Mouse (Mus musculus): Measurements from ENCODE around the gene Ndufv1. TPM values are rescaled to one million over a fixed set of nuclear protein-coding genes. Genes with fewer than 3 reads are reported as not detected.
A peak's percentile ranks its signal among the peaks of the same experiment; 100 is the strongest.

Ndufv1 gene
- polyA plus RNA-seq, 1 experiment from 2014 or later: 255 TPM

DNA sequence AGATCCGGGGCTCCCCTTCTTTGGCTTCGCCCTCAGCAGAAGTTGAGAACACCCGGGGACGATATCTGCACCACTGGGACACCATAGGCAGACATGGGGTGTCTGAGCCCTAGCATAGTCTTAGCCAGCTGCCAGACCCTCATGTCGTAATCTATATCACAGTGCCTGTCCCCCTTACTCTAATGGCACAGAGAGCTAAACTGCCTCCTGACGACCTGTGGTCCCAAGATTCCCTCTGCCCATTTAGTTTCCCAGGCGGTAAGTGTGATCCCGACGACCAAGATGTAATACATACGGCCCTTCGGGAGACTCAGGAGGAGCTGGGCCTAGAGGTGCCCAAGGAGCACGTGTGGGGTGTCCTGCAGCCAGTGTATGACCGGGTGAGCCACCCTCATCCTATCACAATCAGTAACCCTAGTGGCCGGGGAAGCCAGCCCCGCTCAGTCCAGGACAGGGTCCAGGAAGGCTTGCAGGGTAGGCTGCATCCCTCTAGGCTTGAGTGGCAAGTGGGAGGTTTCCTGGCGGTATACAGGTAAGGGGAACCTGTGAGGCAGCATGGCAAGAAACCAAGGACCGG is 11.6 kb downstream of the Ndufv1 start:
- H3K4me3 ChIP-seq (ENCODE audit: low read depth, low read length): peak overlapping the region; percentile 59
- H3K4me2 ChIP-seq (replicated peaks; ENCODE audit: low read depth): peak overlapping the region; percentile 72
- peak overlapping the region; percentile 91 for H3K27ac ChIP-seq (ENCODE audit: low read depth, low read length)
- H3K36me3 ChIP-seq (ENCODE audit: control insufficient read depth, insufficient read depth): peaks cover 9% of the 10 kb centered on the region
- H3K27me3 ChIP-seq (replicated peaks; ENCODE audit: control insufficient read depth, insufficient read depth, low read length): no peaks in the 10 kb centered on the region
- no peak for ATAC-seq
- 16% methylated on average over 17 of the region's 17 CpGs for WGBS
- H3K9ac ChIP-seq (ENCODE audit: low read depth, low read length): peak overlapping the region; percentile 60
- H3K9me3 ChIP-seq (ENCODE audit: control insufficient read depth): no peaks in the 10 kb centered on the region
- peaks cover 7% of the 10 kb centered on the region; the same call in 1 of the 2 replicates for H3K4me1 ChIP-seq (replicated peaks; ENCODE audit: control insufficient read depth, insufficient read depth, low read length)
- TF ChIP-seq CTCF (IDR thresholded peaks at IDR 0.05; ENCODE audit: low read depth): no peak

- under 1% methylated on average over 64 of the region's 64 CpGs for WGBS
- Histone ChIP-seq H3K9me3 (ENCODE audit: control insufficient read depth) (no peaks in the 10 kb centered on the region), H3K4me3 (ENCODE audit: low read depth, low read length) (peak within 1 kb of the TSS; percentile 59), H3K27me3 (replicated peaks; ENCODE audit: control insufficient read depth, insufficient read depth, low read length) (no peaks in the 10 kb centered on the region), H3K4me2 (replicated peaks; ENCODE audit: low read depth) (peak within 1 kb of the TSS; percentile 72), H3K27ac (ENCODE audit: low read depth, low read length) (peak within 1 kb of the TSS; percentile 91), H3K36me3 (ENCODE audit: control insufficient read depth, insufficient read depth) (peaks cover 3% of the 10 kb centered on the region), H3K9ac (ENCODE audit: low read depth, low read length) (peak within 1 kb of the TSS; percentile 60), H3K4me1 (replicated peaks; ENCODE audit: control insufficient read depth, insufficient read depth, low read length) (peaks cover 7% of the 10 kb centered on the region; the same call in 1 of the 2 replicates)
- TF ChIP-seq CTCF (IDR thresholded peaks at IDR 0.05; ENCODE audit: low read depth): peak; percentile 92
- ATAC-seq: peak; percentile 86
Measured at GRCm38 (mm10) chr19:4000119-4000900, 12.3 kb downstream of the Ndufv1 start, which contains the start of the genes Nudt8 and Gm49405. TSS of gene Nudt8 (plus strand) at chr19:4000580. TSS of gene Gm49405 (plus strand) at chr19:4000626.

GRCm38 (mm10) chr19:3999121-3999730 is 13.4 kb downstream of the Ndufv1 start:
- Histone ChIP-seq H3K4me3 (ENCODE audit: low read depth, low read length) (peak overlapping the region; percentile 59), H3K36me3 (ENCODE audit: control insufficient read depth, insufficient read depth) (no peaks in the 10 kb centered on the region), H3K27me3 (replicated peaks; ENCODE audit: control insufficient read depth, insufficient read depth, low read length) (no peaks in the 10 kb centered on the region), H3K9ac (ENCODE audit: low read depth, low read length) (peak overlapping the region; percentile 53; the same call in 1 of the 2 replicates), H3K4me2 (replicated peaks; ENCODE audit: low read depth) (peak overlapping the region; percentile 72), H3K9me3 (ENCODE audit: control insufficient read depth) (no peaks in the 10 kb centered on the region), H3K4me1 (replicated peaks; ENCODE audit: control insufficient read depth, insufficient read depth, low read length) (peaks cover 7% of the 10 kb centered on the region; the same call in 1 of the 2 replicates), H3K27ac (ENCODE audit: low read depth, low read length) (no peak overlapping the region)
- no peak for TF ChIP-seq CTCF (IDR thresholded peaks at IDR 0.05; ENCODE audit: low read depth)
- 83% methylated on average over 9 of the region's 9 CpGs for WGBS
- no peak for ATAC-seq

- ATAC-seq: no peak
- H3K27ac ChIP-seq (ENCODE audit: low read depth, low read length): no peak overlapping the region
- H3K27me3 ChIP-seq (replicated peaks; ENCODE audit: control insufficient read depth, insufficient read depth, low read length): no peaks in the 10 kb centered on the region
- H3K9me3 ChIP-seq (ENCODE audit: control insufficient read depth): no peaks in the 10 kb centered on the region
- no peak overlapping the region for H3K4me2 ChIP-seq (replicated peaks; ENCODE audit: low read depth)
- 75% methylated on average over 8 of the region's 8 CpGs for WGBS
- no peaks in the 10 kb centered on the region for H3K36me3 ChIP-seq (ENCODE audit: control insufficient read depth, insufficient read depth)
- peaks cover 7% of the 10 kb centered on the region; the same call in 1 of the 2 replicates for H3K4me1 ChIP-seq (replicated peaks; ENCODE audit: control insufficient read depth, insufficient read depth, low read length)
- no peak overlapping the region for H3K4me3 ChIP-seq (ENCODE audit: low read depth, low read length)
- no peak for TF ChIP-seq CTCF (IDR thresholded peaks at IDR 0.05; ENCODE audit: low read depth)
- H3K9ac ChIP-seq (ENCODE audit: low read depth, low read length): no peak overlapping the region
Measured at GRCm38 (mm10) chr19:3998335-3998734, 14.3 kb downstream of the Ndufv1 start.

DNA sequence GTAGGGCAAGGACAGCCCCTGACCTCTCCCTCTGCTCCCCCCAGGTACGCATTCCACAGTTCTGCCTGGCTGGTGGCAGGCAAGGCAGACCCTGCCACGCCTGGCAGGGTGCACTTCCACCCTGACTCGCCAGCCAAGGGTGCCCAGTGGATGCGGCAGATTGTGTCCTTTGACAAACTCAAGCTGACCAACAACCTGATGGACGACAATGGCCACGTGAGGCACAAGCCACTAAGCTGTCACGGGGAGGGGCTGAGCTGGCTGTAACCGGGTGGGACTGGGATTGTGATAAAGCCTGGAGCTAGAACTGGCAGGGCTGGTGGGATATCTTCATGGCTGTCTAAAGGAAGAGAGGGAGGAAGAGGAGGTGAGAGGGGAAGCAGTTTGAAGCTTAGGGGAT is 15.4 kb downstream of the Ndufv1 start:
- no peak overlapping the region for H3K27ac ChIP-seq (ENCODE audit: low read depth, low read length)
- H3K9me3 ChIP-seq (ENCODE audit: control insufficient read depth): no peaks in the 10 kb centered on the region
- H3K36me3 ChIP-seq (ENCODE audit: control insufficient read depth, insufficient read depth): no peaks in the 10 kb centered on the region
- H3K4me3 ChIP-seq (ENCODE audit: low read depth, low read length): no peak overlapping the region
- 45% methylated on average over 8 of the region's 8 CpGs for WGBS
- H3K27me3 ChIP-seq (replicated peaks; ENCODE audit: control insufficient read depth, insufficient read depth, low read length): no peaks in the 10 kb centered on the region
- TF ChIP-seq CTCF (IDR thresholded peaks at IDR 0.05; ENCODE audit: low read depth): no peak
- H3K4me2 ChIP-seq (replicated peaks; ENCODE audit: low read depth): no peak overlapping the region
- ATAC-seq: no peak
- no peak overlapping the region for H3K9ac ChIP-seq (ENCODE audit: low read depth, low read length)
- peaks cover 15% of the 10 kb centered on the region; the same call in 1 of the 2 replicates for H3K4me1 ChIP-seq (replicated peaks; ENCODE audit: control insufficient read depth, insufficient read depth, low read length)

DNA sequence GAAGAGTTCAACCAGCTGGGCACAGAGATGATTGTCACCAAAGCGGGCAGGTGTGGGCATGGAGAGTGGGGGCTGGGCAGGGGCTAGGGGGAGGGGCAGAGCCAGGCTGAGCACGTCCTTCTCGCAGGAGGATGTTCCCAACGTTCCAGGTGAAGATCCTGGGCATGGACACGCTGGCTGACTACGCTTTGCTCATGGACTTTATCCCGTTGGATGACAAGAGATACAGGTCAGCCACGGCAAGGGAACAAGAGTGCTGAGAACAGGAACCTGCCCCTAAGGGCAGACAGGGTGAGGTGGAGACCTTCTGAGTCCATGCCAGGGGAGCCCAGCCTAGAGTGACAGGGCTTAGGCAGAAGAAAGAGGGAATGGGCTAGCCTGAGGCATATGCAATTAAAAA is 15.9 kb downstream of the Ndufv1 start:
- Histone ChIP-seq H3K27me3 (replicated peaks; ENCODE audit: control insufficient read depth, insufficient read depth, low read length) (no peaks in the 10 kb centered on the region), H3K4me2 (replicated peaks; ENCODE audit: low read depth) (no peak overlapping the region), H3K9me3 (ENCODE audit: control insufficient read depth) (no peaks in the 10 kb centered on the region), H3K4me3 (ENCODE audit: low read depth, low read length) (no peak overlapping the region), H3K9ac (ENCODE audit: low read depth, low read length) (no peak overlapping the region), H3K36me3 (ENCODE audit: control insufficient read depth, insufficient read depth) (no peaks in the 10 kb centered on the region), H3K4me1 (replicated peaks; ENCODE audit: control insufficient read depth, insufficient read depth, low read length) (peaks cover 15% of the 10 kb centered on the region; the same call in 1 of the 2 replicates), H3K27ac (ENCODE audit: low read depth, low read length) (no peak overlapping the region)
- no peak for TF ChIP-seq CTCF (IDR thresholded peaks at IDR 0.05; ENCODE audit: low read depth)
- no peak for ATAC-seq
- WGBS: 48% methylated on average over 8 of the region's 8 CpGs
